Mouse (Mus musculus): ENCODE data around the gene Iars2.

- no peak for TF ChIP-seq GATA1 (IDR thresholded peaks at IDR 0.05; ENCODE audit: low read depth, low read length)
- no peak for TF ChIP-seq SIN3A (IDR thresholded peaks at IDR 0.05; ENCODE audit: low read length)
- no peak for TF ChIP-seq E2F4 (IDR thresholded peaks at IDR 0.05; ENCODE audit: borderline replicate concordance, low read depth, low read length)
- TF ChIP-seq MXI1 (IDR thresholded peaks at IDR 0.05; ENCODE audit: low read depth, low read length) = no peak
- TF ChIP-seq CHD2 (IDR thresholded peaks at IDR 0.05; ENCODE audit: low read length) = no peak
- TF ChIP-seq POLR2A (IDR thresholded peaks at IDR 0.05; ENCODE audit: control insufficient read depth in 1 of 2, insufficient read depth in 1 of 2, low read depth in 1 of 2, low read length in 2 of 2, poor library complexity in 1 of 2) = no peak
- TF ChIP-seq SMC3 (IDR thresholded peaks at IDR 0.05; ENCODE audit: low read depth, low read length) = no peak
- TF ChIP-seq ELF1 (IDR thresholded peaks at IDR 0.05; ENCODE audit: low read depth, low read length) = no peak
- TF ChIP-seq ZMIZ1 (IDR thresholded peaks at IDR 0.05; ENCODE audit: low read depth, low read length) = no peak
- TF ChIP-seq CTCF (IDR thresholded peaks at IDR 0.05 in 2 of 3, conservative IDR thresholded peaks at IDR 0.05 in 1 of 3; ENCODE audit: control insufficient read depth in 1 of 3, insufficient read depth in 1 of 3, low read depth in 2 of 3, low read length in 3 of 3, poor library complexity in 1 of 3, severe bottlenecking in 1 of 3) = no peak
- no peak for TF ChIP-seq EP300 (IDR thresholded peaks at IDR 0.05; ENCODE audit: low read depth in 1 of 2, low read length in 2 of 2)
- TF ChIP-seq MYB (IDR thresholded peaks at IDR 0.05; ENCODE audit: low read depth, low read length) = no peak
These were observed 44.0 kb downstream of the Iars2 start for GRCm38 (mm10) chr1:185285171-185285570.

Measured in MEL (cell line).